Mouse (Mus musculus): ENCODE data around the gene Jade3.

GRCm38 (mm10) chrX:20483213-20483612 lies 57.7 kb downstream of the Jade3 start:
- TF ChIP-seq POLR2A (IDR thresholded peaks at IDR 0.05; ENCODE audit: borderline replicate concordance, extremely low read depth, low read depth, low read length) (no peak), CTCF (IDR thresholded peaks at IDR 0.05; ENCODE audit: insufficient read depth, low read length) (no peak)
